In genomic region chr14:120307356-120307755, GRCm38 (mm10) we compare ENCODE assay signal across 9 mouse cellular contexts. TPM values are rescaled to one million over a fixed set of nuclear protein-coding genes. Genes with fewer than 3 reads are reported as not detected.
DNase-seq lines count a peak whose midpoint lies in the region; ATAC-seq and TF ChIP-seq lines count a peak whose summit lies in the region.
"Had no signal": no experiment of that assay in that cellular context is flagged by ENCODE, and none has a peak within 500 bp of the region (broad histone marks: within the 10 kb centered on the region; RNA-seq: fewer than 3 reads in every experiment).

No protein-coding gene starts in this region.

- H3K36me3 ChIP-seq in heart, embryonic 12.5 days, result no peaks in the 10 kb centered on the region
- H3K36me3 ChIP-seq in lung, postnatal 0 days (ENCODE audit: insufficient read depth, low read length), result no peaks in the 10 kb centered on the region
- H3K36me3 ChIP-seq in embryonic facial prominence, embryonic 13.5 days, result 0 out of 2 replicates have a peak, but pooled peaks cover 2% of the 10 kb centered on the region

- no peak for DNase-seq in heart, postnatal 14 days
- DNase-seq in lung, postnatal 0 days (ENCODE audit: low spot score), result no peak
- DNase-seq in lung, adult 18-20 months, result no peak
- DNase-seq in frontal cortex, adult 2 months (ENCODE audit: extremely low spot score in 1 of 2, low spot score in 1 of 2), result no peak
- no peak for DNase-seq in embryo, embryonic 11 days
- DNase-seq: kidney, postnatal 36 days had no signal

- H3K9ac ChIP-seq in heart, embryonic 12.5 days, result peak overlapping the region; percentile 32; the same call in 1 of the 2 replicates
- no peak overlapping the region for H3K9ac ChIP-seq in lung, postnatal 0 days (replicated peaks; ENCODE audit: low read depth)
- 0 out of 2 replicates have a peak overlapping the region, but pooled peaks have one; percentile 27 for H3K9ac ChIP-seq in embryonic facial prominence, embryonic 13.5 days

- TF ChIP-seq CTCF in lung, postnatal 0 days (IDR thresholded peaks at IDR 0.05), result no peak
- TF ChIP-seq CTCF in olfactory bulb, adult 2 months (IDR thresholded peaks at IDR 0.05; ENCODE audit: insufficient read depth, low read depth, low read length), result no peak

- no peaks in the 10 kb centered on the region for H3K9me3 ChIP-seq in heart, embryonic 12.5 days (replicated peaks)
- H3K9me3 ChIP-seq in lung, postnatal 0 days (ENCODE audit: low read length), result no peaks in the 10 kb centered on the region
- H3K9me3 ChIP-seq in embryonic facial prominence, embryonic 13.5 days, result no peaks in the 10 kb centered on the region

- WGBS in heart, embryonic 12.5 days, result 68% methylated on average over 3 of the region's 3 CpGs
- 51% methylated on average over 3 of the region's 3 CpGs for WGBS in lung, postnatal 0 days
- 64% methylated on average over 3 of the region's 3 CpGs for WGBS in embryonic facial prominence, embryonic 13.5 days
- WGBS in olfactory bulb, adult 2 months, result 49% methylated on average over 3 of the region's 3 CpGs

- no peak overlapping the region for H3K4me2 ChIP-seq in heart, embryonic 12.5 days
- no peak overlapping the region for H3K4me2 ChIP-seq in lung, postnatal 0 days (replicated peaks; ENCODE audit: low read depth, low read length)
- no peak overlapping the region for H3K4me2 ChIP-seq in embryonic facial prominence, embryonic 13.5 days

- no peaks in the 10 kb centered on the region for H3K27me3 ChIP-seq in heart, embryonic 12.5 days (replicated peaks)
- H3K27me3 ChIP-seq in lung, postnatal 0 days (replicated peaks; ENCODE audit: insufficient read depth, low read length), result no peaks in the 10 kb centered on the region
- H3K27me3 ChIP-seq in embryonic facial prominence, embryonic 13.5 days, result no peaks in the 10 kb centered on the region

- H3K4me1 ChIP-seq in heart, embryonic 12.5 days (replicated peaks), result peaks cover 78% of the 10 kb centered on the region
- peaks cover 39% of the 10 kb centered on the region; the same call in 1 of the 2 replicates for H3K4me1 ChIP-seq in lung, postnatal 0 days (ENCODE audit: insufficient read depth, low read depth, low read length)
- H3K4me1 ChIP-seq in embryonic facial prominence, embryonic 13.5 days, result peaks cover 72% of the 10 kb centered on the region
- peaks cover 42% of the 10 kb centered on the region for H3K4me1 ChIP-seq in olfactory bulb, adult 2 months (ENCODE audit: control insufficient read depth, insufficient read depth, low read length)

- intact Hi-C loops in heart, postnatal 14 days (cut with DNase I), result no loop called here

- no peak for ATAC-seq in heart, embryonic 12.5 days (ENCODE audit: insufficient number of reproducible peaks, low FRiP score)
- no peak for ATAC-seq in lung, postnatal 0 days
- ATAC-seq in embryonic facial prominence, embryonic 13.5 days (ENCODE audit: insufficient number of reproducible peaks, insufficient read depth, low FRiP score, low TSS enrichment, low read depth), result no peak

- no peak for TF ChIP-seq POLR2A in olfactory bulb, adult 2 months (IDR thresholded peaks at IDR 0.05; ENCODE audit: insufficient read depth, low read depth, low read length)

- no peak for TF ChIP-seq EP300 in lung, postnatal 0 days (IDR thresholded peaks at IDR 0.05)

- H3K27ac ChIP-seq in heart, embryonic 12.5 days (ENCODE audit: poor library complexity, severe bottlenecking), result peak overlapping the region; percentile 80; the same call in 1 of the 2 replicates
- H3K27ac ChIP-seq in lung, postnatal 0 days (ENCODE audit: low read length), result peak overlapping the region; percentile 47; the same call in 1 of the 2 replicates
- 0 out of 2 replicates have a peak overlapping the region, but pooled peaks have one; percentile 22 for H3K27ac ChIP-seq in embryonic facial prominence, embryonic 13.5 days
- peak overlapping the region; percentile 20; the same call in 1 of the 2 replicates for H3K27ac ChIP-seq in olfactory bulb, adult 2 months (ENCODE audit: insufficient read depth, low read depth, low read length)

- H3K4me3 ChIP-seq in heart, embryonic 12.5 days, result no peak overlapping the region
- no peak overlapping the region for H3K4me3 ChIP-seq in lung, postnatal 0 days (ENCODE audit: low read depth, low read length)
- no peak overlapping the region for H3K4me3 ChIP-seq in embryonic facial prominence, embryonic 13.5 days
- H3K4me3 ChIP-seq in olfactory bulb, adult 2 months (ENCODE audit: insufficient read depth, low read depth, low read length), result no peak overlapping the region

RNA-seq across cellular contexts. Expression of gene Mbnl2, which starts 31.9 kb away (rescaled TPM):
- polyA plus RNA-seq in heart, embryonic 12.5 days (2016; fragmentation: Nextera tagmentation; extraction: Ambion mirVana), result 108 and 114 TPM in 2 replicates
- total RNA-seq in heart, postnatal 14 days (2021), result 100 to 1,000 TPM; 237 to 252 TPM
- 171 and 176 TPM in 2 replicates for polyA plus RNA-seq in lung, postnatal 0 days (2015; fragmentation: Nextera tagmentation; extraction: Ambion mirVana)
- polyA plus RNA-seq in embryonic facial prominence, embryonic 13.5 days (2015; fragmentation: Nextera tagmentation; extraction: Ambion mirVana), result 146 and 173 TPM in 2 replicates
- polyA plus RNA-seq in olfactory bulb, adult 2 months (2012; ENCODE audit: insufficient read depth, insufficient read length, low replicate concordance, missing spikeins), result 141 and 206 TPM in 2 replicates
- 108 and 118 TPM in 2 replicates for polyA plus RNA-seq in frontal cortex, adult 2 months (2012; rRNA removed)

Comparison
In these comparisons a context has a peak if more than half of its experiments do, and no peak if none do; other contexts are left out.
1. H3K27ac ChIP-seq: peak in every context shown above with its lines; median percentile 80 in heart, embryonic 12.5 days; 47 in lung, postnatal 0 days; 22 in embryonic facial prominence, embryonic 13.5 days; 20 in olfactory bulb, adult 2 months.